ENCODE assay signal across 8 mouse cellular contexts in genomic region chr14:121145698-121146097, GRCm38 (mm10).
DNase-seq lines count a peak whose midpoint lies in the region; ATAC-seq and TF ChIP-seq lines count a peak whose summit lies in the region.

No protein-coding gene starts in this region.

- no peak overlapping the region for H3K9ac ChIP-seq in hindbrain, embryonic 13.5 days
- no peak overlapping the region for H3K9ac ChIP-seq in hindbrain, embryonic 16.5 days (ENCODE audit: low read depth, low read length)
- peak overlapping the region; percentile 10; the same call in 1 of the 2 replicates for H3K9ac ChIP-seq in heart, embryonic 16.5 days (ENCODE audit: low read length)
- H3K9ac ChIP-seq in liver, embryonic 16.5 days (ENCODE audit: low read depth, low read length): no peak overlapping the region; the same call in 1 of the 2 replicates
- H3K9ac ChIP-seq in forebrain, postnatal 0 days: no peak overlapping the region

- H3K36me3 ChIP-seq in hindbrain, embryonic 13.5 days: no peaks in the 10 kb centered on the region
- no peaks in the 10 kb centered on the region for H3K36me3 ChIP-seq in hindbrain, embryonic 16.5 days (ENCODE audit: control insufficient read depth, insufficient read depth, low read length)
- no peaks in the 10 kb centered on the region for H3K36me3 ChIP-seq in heart, embryonic 16.5 days (ENCODE audit: control insufficient read depth, insufficient read depth)
- no peaks in the 10 kb centered on the region for H3K36me3 ChIP-seq in liver, embryonic 16.5 days (ENCODE audit: control insufficient read depth, insufficient read depth)
- no peaks in the 10 kb centered on the region for H3K36me3 ChIP-seq in forebrain, postnatal 0 days (ENCODE audit: insufficient read depth)

- 30% methylated on average over 10 of the region's 10 CpGs for WGBS in hindbrain, embryonic 13.5 days
- 25% methylated on average over 9 of the region's 10 CpGs for WGBS in hindbrain, embryonic 16.5 days
- WGBS in heart, embryonic 16.5 days: 18% methylated on average over 10 of the region's 10 CpGs
- WGBS in liver, embryonic 16.5 days (ENCODE audit: insufficient replicate concordance): 18% methylated on average over 10 of the region's 10 CpGs
- WGBS in forebrain, postnatal 0 days: 22% methylated on average over 10 of the region's 10 CpGs

- H3K9me3 ChIP-seq in hindbrain, embryonic 13.5 days: no peaks in the 10 kb centered on the region
- H3K9me3 ChIP-seq in hindbrain, embryonic 16.5 days (ENCODE audit: control insufficient read depth, low read length): no peaks in the 10 kb centered on the region
- H3K9me3 ChIP-seq in heart, embryonic 16.5 days (replicated peaks; ENCODE audit: control insufficient read depth, low read length): no peaks in the 10 kb centered on the region
- no peaks in the 10 kb centered on the region for H3K9me3 ChIP-seq in liver, embryonic 16.5 days (replicated peaks; ENCODE audit: control insufficient read depth, low read length)
- H3K9me3 ChIP-seq in forebrain, postnatal 0 days (ENCODE audit: low read length): no peaks in the 10 kb centered on the region

- H3K4me1 ChIP-seq in hindbrain, embryonic 13.5 days (replicated peaks): peaks cover 32% of the 10 kb centered on the region
- peaks cover 16% of the 10 kb centered on the region for H3K4me1 ChIP-seq in hindbrain, embryonic 16.5 days (ENCODE audit: control insufficient read depth, insufficient read depth, low read depth, low read length)
- H3K4me1 ChIP-seq in heart, embryonic 16.5 days (ENCODE audit: control insufficient read depth, insufficient read depth, low read length): peaks cover 37% of the 10 kb centered on the region
- H3K4me1 ChIP-seq in liver, embryonic 16.5 days (ENCODE audit: control insufficient read depth, low read depth, low read length): peaks cover 12% of the 10 kb centered on the region
- H3K4me1 ChIP-seq in forebrain, postnatal 0 days (ENCODE audit: insufficient read depth): peaks cover 8% of the 10 kb centered on the region; the same call in 1 of the 2 replicates

- DNase-seq in kidney, adult 9 months: peak; percentile 95
- DNase-seq in layer of hippocampus, adult 9-10 months (ENCODE audit: low spot score): no peak
- no peak for DNase-seq in layer of hippocampus, postnatal 25 days (ENCODE audit: extremely low spot score in 1 of 2, low spot score in 1 of 2)
- DNase-seq in forebrain, postnatal 0 days: no peak

- no peak for ATAC-seq in hindbrain, embryonic 13.5 days (ENCODE audit: low FRiP score)
- ATAC-seq in hindbrain, embryonic 16.5 days: no peak
- ATAC-seq in heart, embryonic 16.5 days (replicated peaks; ENCODE audit: extremely low read depth, insufficient read depth, low FRiP score): peak; percentile 23; the same call in 1 of the 2 replicates
- peak; percentile 83 for ATAC-seq in liver, embryonic 16.5 days (ENCODE audit: low read depth)
- ATAC-seq in forebrain, postnatal 0 days: no peak

- no peak for TF ChIP-seq CTCF in forebrain, postnatal 0 days (IDR thresholded peaks at IDR 0.05; ENCODE audit: low read depth)

- H3K27ac ChIP-seq in hindbrain, embryonic 13.5 days: peak overlapping the region; percentile 12; the same call in 1 of the 2 replicates
- no peak overlapping the region for H3K27ac ChIP-seq in hindbrain, embryonic 16.5 days (ENCODE audit: low read depth, low read length)
- H3K27ac ChIP-seq in heart, embryonic 16.5 days (ENCODE audit: low read length): peak overlapping the region; percentile 43; the same call in 1 of the 2 replicates
- peak overlapping the region; percentile 81 for H3K27ac ChIP-seq in liver, embryonic 16.5 days (ENCODE audit: low read length)
- no peak overlapping the region for H3K27ac ChIP-seq in forebrain, postnatal 0 days (ENCODE audit: low read depth, low read length)

- no peak overlapping the region for H3K4me2 ChIP-seq in hindbrain, embryonic 13.5 days
- no peak overlapping the region for H3K4me2 ChIP-seq in hindbrain, embryonic 16.5 days (ENCODE audit: low read length)
- peak overlapping the region; percentile 47; the same call in 1 of the 2 replicates for H3K4me2 ChIP-seq in heart, embryonic 16.5 days (ENCODE audit: low read depth, low read length)
- peak overlapping the region; percentile 43 for H3K4me2 ChIP-seq in liver, embryonic 16.5 days (ENCODE audit: low read depth, low read length)
- H3K4me2 ChIP-seq in forebrain, postnatal 0 days (ENCODE audit: low read depth): no peak overlapping the region

- H3K4me3 ChIP-seq in hindbrain, embryonic 13.5 days: no peak overlapping the region
- no peak overlapping the region for H3K4me3 ChIP-seq in hindbrain, embryonic 16.5 days (ENCODE audit: low read length)
- no peak overlapping the region for H3K4me3 ChIP-seq in heart, embryonic 16.5 days (ENCODE audit: low read length)
- peak overlapping the region; percentile 35 for H3K4me3 ChIP-seq in liver, embryonic 16.5 days (ENCODE audit: low read depth, low read length)
- no peak overlapping the region for H3K4me3 ChIP-seq in forebrain, postnatal 0 days (ENCODE audit: low read depth, low read length)

- no peaks in the 10 kb centered on the region for H3K27me3 ChIP-seq in hindbrain, embryonic 13.5 days
- no peaks in the 10 kb centered on the region for H3K27me3 ChIP-seq in hindbrain, embryonic 16.5 days (replicated peaks; ENCODE audit: control insufficient read depth, insufficient read depth, low read length)
- H3K27me3 ChIP-seq in heart, embryonic 16.5 days (ENCODE audit: control insufficient read depth, insufficient read depth, low read length): no peaks in the 10 kb centered on the region
- no peaks in the 10 kb centered on the region for H3K27me3 ChIP-seq in liver, embryonic 16.5 days (ENCODE audit: control insufficient read depth, insufficient read depth, low read depth, low read length)
- no peaks in the 10 kb centered on the region for H3K27me3 ChIP-seq in forebrain, postnatal 0 days (ENCODE audit: insufficient read depth, low read length)

Comparison
In these comparisons a context has a peak if more than half of its experiments do, and no peak if none do; other contexts are left out.
1. H3K27ac ChIP-seq: peak in hindbrain, embryonic 13.5 days (single experiment), heart, embryonic 16.5 days (single experiment) and liver, embryonic 16.5 days (single experiment); none in hindbrain, embryonic 16.5 days (single experiment) and forebrain, postnatal 0 days (single experiment).
2. ATAC-seq: peak in heart, embryonic 16.5 days (single experiment) and liver, embryonic 16.5 days (single experiment); none in hindbrain, embryonic 13.5 days (single experiment), hindbrain, embryonic 16.5 days (single experiment) and forebrain, postnatal 0 days (single experiment).
3. H3K4me2 ChIP-seq: peak in heart, embryonic 16.5 days (single experiment) and liver, embryonic 16.5 days (single experiment); none in hindbrain, embryonic 13.5 days (single experiment), hindbrain, embryonic 16.5 days (single experiment) and forebrain, postnatal 0 days (single experiment).